Mouse (Mus musculus): ENCODE results near the gene Pakap. TPM values are rescaled to one million over a fixed set of nuclear protein-coding genes. Genes with fewer than 3 reads are reported as not detected.

Gene Pakap
- polyA plus RNA-seq, 1 experiment from 2014 or later = 35.4 TPM

GRCm38 (mm10) chr4:57694356-57695136 lies 126.6 kb downstream of the Pakap start:
- no peak overlapping the region for H3K4me2 ChIP-seq
- H3K27me3 ChIP-seq = no peaks in the 10 kb centered on the region
- H3K4me3 ChIP-seq = no peak overlapping the region
- no peak overlapping the region for H3K9ac ChIP-seq
- WGBS = 80% methylated on average over 5 of the region's 5 CpGs
- no peaks in the 10 kb centered on the region for H3K9me3 ChIP-seq
- ATAC-seq (ENCODE audit: insufficient number of reproducible peaks, insufficient read depth, low FRiP score, low TSS enrichment, low read depth) = no peak
- no peak overlapping the region for H3K27ac ChIP-seq
- H3K4me1 ChIP-seq = peaks cover 8% of the 10 kb centered on the region; the same call in 1 of the 2 replicates
- peaks cover 45% of the 10 kb centered on the region for H3K36me3 ChIP-seq

GRCm38 (mm10) chr4:57696955-57697354 lies 129.0 kb downstream of the Pakap start:
- Histone ChIP-seq H3K36me3 (peaks cover 28% of the 10 kb centered on the region), H3K4me3 (no peak overlapping the region), H3K27ac (no peak overlapping the region), H3K4me2 (no peak overlapping the region), H3K4me1 (peaks cover 8% of the 10 kb centered on the region; the same call in 1 of the 2 replicates), H3K9ac (no peak overlapping the region), H3K27me3 (no peaks in the 10 kb centered on the region), H3K9me3 (no peaks in the 10 kb centered on the region)
- 95% methylated on average over 11 of the region's 11 CpGs for WGBS
- no peak for ATAC-seq (ENCODE audit: insufficient number of reproducible peaks, insufficient read depth, low FRiP score, low TSS enrichment, low read depth)

- no peak for ATAC-seq (ENCODE audit: insufficient number of reproducible peaks, insufficient read depth, low FRiP score, low TSS enrichment, low read depth)
- Histone ChIP-seq H3K27ac (no peak overlapping the region), H3K27me3 (no peaks in the 10 kb centered on the region), H3K4me2 (no peak overlapping the region), H3K4me1 (peaks cover 8% of the 10 kb centered on the region; the same call in 1 of the 2 replicates), H3K4me3 (no peak overlapping the region), H3K36me3 (peaks cover 28% of the 10 kb centered on the region), H3K9ac (no peak overlapping the region), H3K9me3 (no peaks in the 10 kb centered on the region)
- 43% methylated on average over 12 of the region's 12 CpGs for WGBS
These were observed 130.1 kb downstream of the Pakap start for GRCm38 (mm10) chr4:57697918-57698611.

- 79% methylated on average over 5 of the region's 5 CpGs for WGBS
- peaks cover 7% of the 10 kb centered on the region for H3K36me3 ChIP-seq
- H3K9me3 ChIP-seq = no peaks in the 10 kb centered on the region
- peaks cover 8% of the 10 kb centered on the region; the same call in 1 of the 2 replicates for H3K4me1 ChIP-seq
- H3K9ac ChIP-seq = no peak overlapping the region
- no peaks in the 10 kb centered on the region for H3K27me3 ChIP-seq
- no peak overlapping the region for H3K27ac ChIP-seq
- no peak overlapping the region for H3K4me3 ChIP-seq
- no peak overlapping the region for H3K4me2 ChIP-seq
- ATAC-seq (ENCODE audit: insufficient number of reproducible peaks, insufficient read depth, low FRiP score, low TSS enrichment, low read depth) = no peak
These were observed 133.6 kb downstream of the Pakap start for GRCm38 (mm10) chr4:57701576-57701975.

GRCm38 (mm10) chr4:57703574-57704470 lies 135.8 kb downstream of the Pakap start:
- Histone ChIP-seq H3K4me1 (no peaks in the 10 kb centered on the region; the same call in 1 of the 2 replicates), H3K9ac (no peak overlapping the region), H3K27ac (no peak overlapping the region), H3K9me3 (no peaks in the 10 kb centered on the region), H3K27me3 (no peaks in the 10 kb centered on the region), H3K4me3 (no peak overlapping the region), H3K4me2 (no peak overlapping the region), H3K36me3 (peaks cover 7% of the 10 kb centered on the region)
- WGBS = 77% methylated on average over 11 of the region's 11 CpGs
- ATAC-seq (ENCODE audit: insufficient number of reproducible peaks, insufficient read depth, low FRiP score, low TSS enrichment, low read depth) = no peak

GRCm38 (mm10) chr4:57704575-57704974 lies 136.6 kb downstream of the Pakap start:
- Histone ChIP-seq H3K4me3 (no peak overlapping the region), H3K4me1 (no peaks in the 10 kb centered on the region; the same call in 1 of the 2 replicates), H3K27me3 (no peaks in the 10 kb centered on the region), H3K9me3 (no peaks in the 10 kb centered on the region), H3K27ac (no peak overlapping the region), H3K9ac (no peak overlapping the region), H3K4me2 (no peak overlapping the region), H3K36me3 (peaks cover 13% of the 10 kb centered on the region)
- WGBS = 93% methylated on average over 7 of the region's 7 CpGs
- no peak for ATAC-seq (ENCODE audit: insufficient number of reproducible peaks, insufficient read depth, low FRiP score, low TSS enrichment, low read depth)

GRCm38 (mm10) chr4:57715849-57716248 lies 147.9 kb downstream of the Pakap start:
- Histone ChIP-seq H3K4me2 (no peak overlapping the region), H3K27ac (no peak overlapping the region), H3K36me3 (0 out of 2 replicates have a peak, but pooled peaks cover 3% of the 10 kb centered on the region), H3K27me3 (no peaks in the 10 kb centered on the region), H3K4me1 (peaks cover 10% of the 10 kb centered on the region), H3K4me3 (no peak overlapping the region), H3K9me3 (no peaks in the 10 kb centered on the region), H3K9ac (no peak overlapping the region)
- ATAC-seq (ENCODE audit: insufficient number of reproducible peaks, insufficient read depth, low FRiP score, low TSS enrichment, low read depth) = no peak

GRCm38 (mm10) chr4:57716735-57717134 lies 148.8 kb downstream of the Pakap start:
- Histone ChIP-seq H3K4me1 (peaks cover 12% of the 10 kb centered on the region), H3K27me3 (no peaks in the 10 kb centered on the region), H3K9me3 (no peaks in the 10 kb centered on the region), H3K9ac (no peak overlapping the region), H3K36me3 (0 out of 2 replicates have a peak, but pooled peaks cover 3% of the 10 kb centered on the region), H3K27ac (no peak overlapping the region), H3K4me3 (no peak overlapping the region), H3K4me2 (no peak overlapping the region)
- ATAC-seq (ENCODE audit: insufficient number of reproducible peaks, insufficient read depth, low FRiP score, low TSS enrichment, low read depth) = no peak
- WGBS = 43% methylated on average over 4 of the region's 4 CpGs

- no peaks in the 10 kb centered on the region for H3K27me3 ChIP-seq
- H3K4me3 ChIP-seq = no peak within 1 kb of the TSS
- no peak for ATAC-seq (ENCODE audit: insufficient number of reproducible peaks, insufficient read depth, low FRiP score, low TSS enrichment, low read depth)
- no peak within 1 kb of the TSS for H3K9ac ChIP-seq
- no peaks in the 10 kb centered on the region for H3K9me3 ChIP-seq
- H3K4me2 ChIP-seq = no peak within 1 kb of the TSS
- H3K36me3 ChIP-seq = 0 out of 2 replicates have a peak, but pooled peaks cover 3% of the 10 kb centered on the region
- H3K4me1 ChIP-seq = peaks cover 12% of the 10 kb centered on the region
- 82% methylated on average over 9 of the region's 9 CpGs for WGBS
- H3K27ac ChIP-seq = no peak within 1 kb of the TSS
These were observed 149.4 kb downstream of the Pakap start, which contains the start of gene Akap2 for GRCm38 (mm10) chr4:57717354-57717753. Gene Akap2, plus strand, starts transcription at chr4:57717657.

GRCm38 (mm10) chr4:57719370-57719769 lies 151.4 kb downstream of the Pakap start:
- Histone ChIP-seq H3K4me3 (no peak overlapping the region), H3K9me3 (no peaks in the 10 kb centered on the region), H3K27me3 (no peaks in the 10 kb centered on the region), H3K27ac (no peak overlapping the region), H3K9ac (no peak overlapping the region), H3K4me1 (peaks cover 12% of the 10 kb centered on the region), H3K4me2 (no peak overlapping the region), H3K36me3 (0 out of 2 replicates have a peak, but pooled peaks cover 3% of the 10 kb centered on the region)
- WGBS = 86% methylated on average over 1 of the region's 1 CpGs
- ATAC-seq (ENCODE audit: insufficient number of reproducible peaks, insufficient read depth, low FRiP score, low TSS enrichment, low read depth) = no peak

- WGBS = 5% methylated on average over 7 of the region's 7 CpGs
- peak overlapping the region; percentile 33; the same call in 1 of the 2 replicates for H3K27ac ChIP-seq
- no peak for ATAC-seq (ENCODE audit: insufficient number of reproducible peaks, insufficient read depth, low FRiP score, low TSS enrichment, low read depth)
These were observed 152.9 kb downstream of the Pakap start for GRCm38 (mm10) chr4:57720869-57721361.

More at GRCm38 (mm10) chr4:57720869-57721361, 152.9 kb downstream of the Pakap start:
- Histone ChIP-seq H3K4me3 (no peak overlapping the region), H3K4me1 (peaks cover 12% of the 10 kb centered on the region), H3K9me3 (no peaks in the 10 kb centered on the region), H3K4me2 (no peak overlapping the region), H3K36me3 (0 out of 2 replicates have a peak, but pooled peaks cover 3% of the 10 kb centered on the region), H3K9ac (no peak overlapping the region), H3K27me3 (no peaks in the 10 kb centered on the region)

All from embryonic facial prominence, embryonic 13.5 days (tissue).